Mouse (Mus musculus): ENCODE measurements at regions not wholly inside any gene's neighbourhood (a gene's known extent, or its start where the extent isn't known, plus 50 kb on each side); places are given as distances from the start of the nearest gene placed in this dataset.

- no peak for DNase-seq (ENCODE audit: low spot score)
- intact Hi-C loops (cut with DNase I) = no loop called here
These were observed 54.9 kb upstream of the Basp1 start for GRCm38 (mm10) chr15:25468478-25468877.

GRCm38 (mm10) chr15:25469185-25469845 lies 55.8 kb upstream of the Basp1 start:
- intact Hi-C loops (cut with DNase I) = no loop called here
- DNase-seq (ENCODE audit: low spot score) = no peak

- DNase-seq (ENCODE audit: low spot score) = no peak
- intact Hi-C loops (cut with DNase I) = no loop called here
These were observed 57.8 kb upstream of the Basp1 start for GRCm38 (mm10) chr15:25471331-25471730.

GRCm38 (mm10) chr15:25473201-25473710 lies 59.7 kb upstream of the Basp1 start:
- DNase-seq (ENCODE audit: low spot score) = no peak
- intact Hi-C loops (cut with DNase I) = no loop called here

GRCm38 (mm10) chr15:25474096-25474495 lies 60.5 kb upstream of the Basp1 start:
- no peak for DNase-seq (ENCODE audit: low spot score)
- intact Hi-C loops (cut with DNase I) = no loop called here

- intact Hi-C loops (cut with DNase I) = loop anchor here (5.0 kb wide), 1 partner anchor 40 kb away; no protein-coding TSS in a partner anchor
- DNase-seq (ENCODE audit: low spot score) = peak; percentile 15
These were observed 69.0 kb upstream of the Basp1 start for GRCm38 (mm10) chr15:25482586-25482985.

GRCm38 (mm10) chr15:25485372-25485771 lies 71.8 kb upstream of the Basp1 start:
- DNase-seq (ENCODE audit: low spot score) = no peak
- intact Hi-C loops (cut with DNase I) = no loop called here

GRCm38 (mm10) chr15:25486158-25486557 lies 72.6 kb upstream of the Basp1 start:
- intact Hi-C loops (cut with DNase I) = loop anchor here (1.0 kb wide), 1 partner anchor 230 kb away; no protein-coding TSS in a partner anchor
- DNase-seq (ENCODE audit: low spot score) = no peak

GRCm38 (mm10) chr15:25489804-25490203 lies 76.2 kb upstream of the Basp1 start:
- intact Hi-C loops (cut with DNase I) = no loop called here

GRCm38 (mm10) chr15:25492161-25492746 lies 78.7 kb upstream of the Basp1 start:
- intact Hi-C loops (cut with DNase I) = no loop called here
- no peak for DNase-seq (ENCODE audit: low spot score)

More at GRCm38 (mm10) chr15:25489804-25490203, 76.2 kb upstream of the Basp1 start:
- no peak for DNase-seq (ENCODE audit: low spot score)

GRCm38 (mm10) chr15:25494687-25495299 lies 81.2 kb upstream of the Basp1 start:
- intact Hi-C loops (cut with DNase I) = no loop called here
- DNase-seq (ENCODE audit: low spot score) = no peak

GRCm38 (mm10) chr15:25495926-25496644 lies 82.5 kb upstream of the Basp1 start:
- intact Hi-C loops (cut with DNase I) = no loop called here

GRCm38 (mm10) chr15:25497743-25498142 lies 84.2 kb upstream of the Basp1 start:
- intact Hi-C loops (cut with DNase I) = no loop called here
- DNase-seq (ENCODE audit: low spot score) = no peak

More at GRCm38 (mm10) chr15:25495926-25496644, 82.5 kb upstream of the Basp1 start:
- DNase-seq (ENCODE audit: low spot score) = no peak

- intact Hi-C loops (cut with DNase I) = no loop called here
- no peak for DNase-seq (ENCODE audit: low spot score)
These were observed 84.9 kb upstream of the Basp1 start for GRCm38 (mm10) chr15:25498422-25498821.

- intact Hi-C loops (cut with DNase I) = no loop called here
- no peak for DNase-seq (ENCODE audit: low spot score)
These were observed 88.9 kb upstream of the Basp1 start for GRCm38 (mm10) chr15:25502513-25502912.

- no peak for DNase-seq (ENCODE audit: low spot score)
- intact Hi-C loops (cut with DNase I) = no loop called here
These were observed 89.5 kb upstream of the Basp1 start for GRCm38 (mm10) chr15:25503104-25503503.

- intact Hi-C loops (cut with DNase I) = no loop called here
- no peak for DNase-seq (ENCODE audit: low spot score)
These were observed 95.6 kb upstream of the Basp1 start for GRCm38 (mm10) chr15:25509139-25509538.

GRCm38 (mm10) chr15:25509584-25509983 lies 96.0 kb upstream of the Basp1 start:
- no peak for DNase-seq (ENCODE audit: low spot score)
- intact Hi-C loops (cut with DNase I) = no loop called here

GRCm38 (mm10) chr15:25510060-25510492 lies 96.5 kb upstream of the Basp1 start:
- intact Hi-C loops (cut with DNase I) = no loop called here
- no peak for DNase-seq (ENCODE audit: low spot score)
